Mouse (Mus musculus) liver, embryonic 14.5 days (tissue): ENCODE results near the gene Uqcrh.

Source experiments
- CTCF ChIP-seq: IDR thresholded peaks from 2 replicates; pipeline ENCODE4 v1.5.1; 2016; ENCODE audit warnings: antibody characterized with exemption, low read depth, control low read depth
- EP300 ChIP-seq: IDR thresholded peaks from 2 replicates; pipeline ENCODE4 v1.6.1; 2016; ENCODE audit warnings: antibody characterized with exemption, low read depth

DNA sequence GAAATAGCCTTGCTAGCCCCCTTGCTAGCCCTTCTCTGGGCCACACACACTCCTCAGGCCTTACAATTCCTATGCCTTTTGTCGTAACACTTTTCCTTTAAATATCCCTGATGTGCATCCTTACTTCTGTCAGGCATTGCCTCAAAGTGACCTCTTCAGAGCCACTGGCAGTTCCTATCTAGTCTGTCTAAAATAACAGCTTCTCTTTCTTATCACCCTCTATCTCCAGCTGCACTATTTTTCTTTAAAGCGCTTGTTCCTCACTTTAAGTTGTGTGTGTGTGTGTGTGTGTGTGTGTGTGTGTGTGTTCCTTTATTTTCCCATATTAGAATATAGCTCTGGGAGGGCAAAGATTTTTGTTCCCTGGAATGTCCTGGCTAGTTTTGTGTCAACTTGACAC, 28.3 kb downstream of the Uqcrh start:
- TF ChIP-seq EP300 (no peak), CTCF (no peak)
